Mouse (Mus musculus): ENCODE results near the gene Atp8b5. TPM values are rescaled to one million over a fixed set of nuclear protein-coding genes. Genes with fewer than 3 reads are reported as not detected.
A peak's percentile ranks its signal among the peaks of the same experiment; 100 is the strongest.

Gene Atp8b5
- polyA plus RNA-seq, 1 experiment from 2014 or later: 0.18 TPM

DNA sequence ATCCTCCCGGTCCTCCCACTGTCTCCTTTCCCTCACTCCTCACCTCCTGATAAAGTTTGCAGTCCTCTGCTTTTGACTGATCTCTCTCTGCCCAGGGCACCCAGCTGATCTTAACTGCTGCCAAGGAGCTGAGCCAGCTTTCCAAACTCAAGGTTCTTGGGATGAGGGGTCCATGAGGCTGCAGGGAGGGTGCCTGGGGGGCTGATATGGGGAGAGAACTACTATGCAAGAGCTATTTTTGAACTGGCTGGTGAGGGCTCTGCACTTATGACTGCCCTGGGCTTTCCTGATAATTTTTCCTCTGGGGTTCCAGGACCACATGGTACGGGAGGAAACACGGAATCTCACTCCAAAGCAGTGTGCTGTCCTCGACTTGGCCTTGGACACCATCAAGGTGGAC, 8.4 kb upstream of the Atp8b5 start:
- Histone ChIP-seq H3K9me3 (no peaks in the 10 kb centered on the region), H3K27ac (no peak overlapping the region), H3K27me3 (ENCODE audit: insufficient read depth, poor library complexity, severe bottlenecking) (no peaks in the 10 kb centered on the region), H3K4me3 (no peak overlapping the region), H3K4me1 (replicated peaks) (peaks cover 10% of the 10 kb centered on the region), H3K36me3 (peaks cover 54% of the 10 kb centered on the region)
- DNase-seq (ENCODE audit: low spot score): no peak
- WGBS: 89% methylated on average over 4 of the region's 4 CpGs

DNA sequence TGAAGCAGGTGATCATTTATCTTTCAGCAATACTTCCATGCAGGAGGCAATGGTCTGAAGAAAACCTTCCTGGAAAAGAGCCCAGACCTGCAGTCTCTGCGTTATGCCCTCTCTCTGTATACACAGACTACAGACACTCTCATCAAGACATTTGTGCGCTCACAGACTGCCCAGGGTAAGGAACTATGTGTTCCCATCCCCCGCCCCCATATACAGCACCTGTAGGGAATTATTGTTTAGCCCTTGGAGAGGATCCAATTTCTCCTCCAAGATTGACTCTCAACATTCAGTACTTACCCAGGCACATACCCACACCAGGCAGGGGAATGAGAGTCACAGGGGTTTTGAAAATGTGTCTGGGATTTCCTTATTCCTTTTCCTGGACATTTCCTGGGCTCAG, 7.5 kb upstream of the Atp8b5 start:
- H3K27ac ChIP-seq: no peak overlapping the region
- no peak for DNase-seq (ENCODE audit: low spot score)
- no peaks in the 10 kb centered on the region for H3K27me3 ChIP-seq (ENCODE audit: insufficient read depth, poor library complexity, severe bottlenecking)
- H3K4me1 ChIP-seq (replicated peaks): peaks cover 10% of the 10 kb centered on the region
- 80% methylated on average over 3 of the region's 3 CpGs for WGBS
- H3K4me3 ChIP-seq: no peak overlapping the region
- peaks cover 53% of the 10 kb centered on the region for H3K36me3 ChIP-seq
- H3K9me3 ChIP-seq: no peaks in the 10 kb centered on the region

DNA sequence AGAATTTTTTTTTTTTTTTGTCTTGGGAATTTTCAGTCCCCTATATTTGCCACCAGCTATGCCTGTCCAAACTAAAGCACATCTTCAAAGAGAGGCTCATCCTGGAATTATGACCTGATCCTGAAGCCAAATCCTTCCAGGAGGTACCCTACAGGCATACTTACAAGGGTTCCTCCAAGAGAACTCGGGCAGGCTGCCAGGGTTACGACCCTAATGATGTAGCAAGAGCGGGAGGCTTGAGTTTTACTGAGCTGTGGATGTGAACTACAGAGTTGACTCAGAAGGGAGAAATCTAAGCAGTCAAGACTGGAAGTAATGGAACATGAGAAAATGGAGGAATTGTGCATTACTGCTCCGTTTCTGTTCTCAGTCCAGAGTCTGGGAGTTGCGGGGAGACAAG, 6.9 kb upstream of the Atp8b5 start:
- H3K27ac ChIP-seq: no peak overlapping the region
- H3K4me3 ChIP-seq: no peak overlapping the region
- no peak for DNase-seq (ENCODE audit: low spot score)
- H3K9me3 ChIP-seq: no peaks in the 10 kb centered on the region
- peaks cover 10% of the 10 kb centered on the region for H3K4me1 ChIP-seq (replicated peaks)
- 81% methylated on average over 5 of the region's 5 CpGs for WGBS
- H3K27me3 ChIP-seq (ENCODE audit: insufficient read depth, poor library complexity, severe bottlenecking): no peaks in the 10 kb centered on the region
- H3K36me3 ChIP-seq: peaks cover 53% of the 10 kb centered on the region

DNA sequence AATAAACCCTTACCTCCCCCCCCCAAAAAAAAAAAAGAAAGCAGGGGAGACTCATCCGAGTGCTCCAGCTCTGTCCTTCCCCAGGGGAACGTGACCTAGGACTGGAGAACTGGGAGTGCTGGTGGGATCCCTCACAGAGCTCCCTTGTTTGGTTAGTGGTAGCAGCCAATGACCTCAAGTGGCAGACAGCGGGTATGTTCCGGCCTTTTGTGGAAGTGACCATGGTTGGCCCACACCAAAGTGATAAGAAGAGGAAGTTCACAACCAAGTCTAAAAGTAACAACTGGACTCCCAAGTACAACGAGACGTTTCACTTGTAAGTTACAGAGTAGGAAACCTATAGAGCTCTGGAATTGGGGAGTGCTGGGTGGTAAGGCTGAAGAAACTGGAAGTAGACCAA, 4.1 kb upstream of the Atp8b5 start:
- no peak overlapping the region for H3K27ac ChIP-seq
- H3K4me3 ChIP-seq: no peak overlapping the region
- H3K36me3 ChIP-seq: peaks cover 31% of the 10 kb centered on the region
- no peak for DNase-seq (ENCODE audit: low spot score)
- H3K27me3 ChIP-seq (ENCODE audit: insufficient read depth, poor library complexity, severe bottlenecking): no peaks in the 10 kb centered on the region
- H3K4me1 ChIP-seq (replicated peaks): peaks cover 23% of the 10 kb centered on the region
- H3K9me3 ChIP-seq: no peaks in the 10 kb centered on the region
- WGBS: 89% methylated on average over 6 of the region's 6 CpGs

DNA sequence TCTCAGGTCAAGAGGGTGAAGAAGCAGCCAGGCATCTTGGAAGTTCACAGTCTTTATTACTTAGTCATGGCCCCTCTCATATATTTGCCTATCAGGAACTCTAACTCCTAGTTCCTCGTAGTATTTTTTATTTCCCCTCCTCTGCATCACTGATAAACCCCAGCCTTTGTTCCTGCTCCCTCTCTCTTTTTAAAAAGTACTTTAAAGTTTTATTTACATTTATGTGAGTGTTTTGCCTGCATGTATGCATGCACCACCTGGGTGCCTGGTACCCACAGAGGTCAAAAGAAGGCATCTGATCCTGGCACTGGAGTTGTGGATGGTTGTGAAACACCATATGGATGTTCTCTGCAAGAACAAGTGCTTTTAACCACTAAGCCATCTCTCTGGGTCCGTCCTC, 813 bp upstream of the Atp8b5 start:
- Histone ChIP-seq H3K4me1 (replicated peaks) (peaks cover 13% of the 10 kb centered on the region), H3K9me3 (no peaks in the 10 kb centered on the region), H3K27me3 (ENCODE audit: insufficient read depth, poor library complexity, severe bottlenecking) (no peaks in the 10 kb centered on the region), H3K36me3 (peaks cover 12% of the 10 kb centered on the region; the same call in 1 of the 2 replicates), H3K4me3 (no peak overlapping the region), H3K27ac (no peak overlapping the region)
- no peak for DNase-seq (ENCODE audit: low spot score)
- WGBS: 69% methylated on average over 2 of the region's 2 CpGs

DNA sequence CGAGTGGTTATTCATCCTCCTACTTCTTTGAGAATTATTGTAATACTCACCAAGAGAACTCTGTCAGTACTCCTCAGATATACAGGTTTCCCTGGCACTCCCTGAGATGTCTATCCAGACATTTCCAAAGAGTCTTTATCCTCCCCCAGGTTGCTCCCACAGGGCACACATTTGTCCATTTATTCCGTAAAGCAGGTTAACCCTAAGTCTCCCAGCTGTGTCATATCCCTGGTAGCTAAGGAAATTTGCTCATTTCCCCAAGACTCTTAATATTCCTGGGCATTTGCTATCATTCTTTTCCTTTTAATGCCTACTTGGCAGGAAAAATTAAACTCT, 332 bp downstream of the Atp8b5 start:
- peak overlapping the region; percentile 84; the same call in 1 of the 2 replicates for H3K27ac ChIP-seq
- no peak for DNase-seq (ENCODE audit: low spot score)
- WGBS: 22% methylated on average over 2 of the region's 2 CpGs
- peak overlapping the region; percentile 58 for H3K4me3 ChIP-seq
- peaks cover 8% of the 10 kb centered on the region; the same call in 1 of the 2 replicates for H3K36me3 ChIP-seq
- peaks cover 13% of the 10 kb centered on the region for H3K4me1 ChIP-seq (replicated peaks)
- no peaks in the 10 kb centered on the region for H3K9me3 ChIP-seq
- no peaks in the 10 kb centered on the region for H3K27me3 ChIP-seq (ENCODE audit: insufficient read depth, poor library complexity, severe bottlenecking)

DNA sequence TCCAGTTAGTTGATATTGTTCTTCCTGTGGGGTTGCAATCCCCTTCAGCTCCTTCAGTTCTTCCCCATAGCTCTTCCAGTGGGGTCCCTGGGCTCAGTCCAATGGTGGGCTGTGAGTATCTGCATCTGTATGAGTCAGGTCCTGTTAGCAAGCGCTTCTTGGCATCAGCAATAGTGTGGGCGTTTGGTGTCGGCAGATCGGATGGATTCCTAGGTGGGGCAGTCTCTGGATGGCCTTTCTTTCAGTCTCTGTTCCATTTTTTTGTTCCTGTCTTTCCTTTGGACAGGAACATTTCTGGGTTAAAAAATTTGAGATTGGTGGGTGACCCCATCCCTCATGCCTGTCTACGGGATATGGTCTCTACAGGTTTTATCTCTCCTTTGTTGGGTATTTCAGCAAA, 18.5 kb downstream of the Atp8b5 start:
- H3K4me1 ChIP-seq (replicated peaks): no peaks in the 10 kb centered on the region
- no peaks in the 10 kb centered on the region for H3K9me3 ChIP-seq
- 92% methylated on average over 5 of the region's 5 CpGs for WGBS
- DNase-seq (ENCODE audit: low spot score): no peak
- no peak overlapping the region for H3K4me3 ChIP-seq
- H3K36me3 ChIP-seq: no peaks in the 10 kb centered on the region
- H3K27ac ChIP-seq: no peak overlapping the region
- H3K27me3 ChIP-seq (ENCODE audit: insufficient read depth, poor library complexity, severe bottlenecking): no peaks in the 10 kb centered on the region

DNA sequence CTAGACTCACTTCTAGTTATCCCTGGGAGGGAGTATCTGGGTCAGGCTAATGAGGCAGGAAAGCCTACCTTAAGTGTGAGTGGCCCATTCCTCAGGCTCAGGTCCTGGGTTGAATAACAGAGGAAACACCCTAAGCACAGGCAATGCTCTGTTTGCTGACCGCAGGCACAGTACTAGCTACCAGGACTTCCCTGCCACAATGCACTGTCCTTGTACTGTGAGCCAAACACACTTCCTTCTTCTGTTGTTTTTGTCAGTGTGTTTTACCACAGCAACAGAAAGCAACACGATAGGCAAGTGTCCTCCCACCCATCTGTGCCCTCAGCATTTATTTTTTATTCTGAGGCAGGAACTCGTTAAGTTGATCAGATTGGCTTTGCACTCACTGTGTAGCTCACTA, 20.3 kb downstream of the Atp8b5 start:
- no peak for DNase-seq (ENCODE audit: low spot score)

DNA sequence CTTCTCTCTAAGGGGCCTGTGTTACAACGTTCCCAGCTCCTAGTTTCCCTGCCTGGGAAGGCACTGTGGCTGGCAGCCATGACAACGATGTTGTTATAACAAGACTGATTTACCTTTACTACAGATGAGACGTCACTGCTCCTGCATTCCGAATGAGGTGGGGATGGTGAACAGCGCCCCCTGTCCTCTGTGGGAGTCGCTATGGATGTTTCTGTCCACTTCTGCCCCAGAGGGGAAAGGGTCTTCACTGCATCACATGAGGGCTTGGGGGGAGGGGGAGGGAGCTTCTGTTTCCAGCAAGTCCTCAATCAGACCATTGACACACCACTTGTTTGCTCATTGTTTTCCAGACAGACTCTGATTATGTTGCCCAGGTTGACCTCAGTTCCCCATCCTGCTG, 27.0 kb downstream of the Atp8b5 start:
- Histone ChIP-seq H3K36me3 (no peaks in the 10 kb centered on the region), H3K4me3 (no peak overlapping the region), H3K4me1 (replicated peaks) (peaks cover 5% of the 10 kb centered on the region; the same call in 1 of the 2 replicates), H3K27me3 (ENCODE audit: insufficient read depth, poor library complexity, severe bottlenecking) (no peaks in the 10 kb centered on the region), H3K9me3 (no peaks in the 10 kb centered on the region), H3K27ac (peak overlapping the region; percentile 23; the same call in 1 of the 2 replicates)
- WGBS: 31% methylated on average over 6 of the region's 6 CpGs
- DNase-seq (ENCODE audit: low spot score): peak; percentile 27

More for the DNA sequence above, 20.3 kb downstream of the Atp8b5 start:
- H3K4me3 ChIP-seq: no peak overlapping the region
- H3K9me3 ChIP-seq: no peaks in the 10 kb centered on the region
- no peaks in the 10 kb centered on the region for H3K4me1 ChIP-seq (replicated peaks)
- no peaks in the 10 kb centered on the region for H3K36me3 ChIP-seq
- H3K27me3 ChIP-seq (ENCODE audit: insufficient read depth, poor library complexity, severe bottlenecking): no peaks in the 10 kb centered on the region
- H3K27ac ChIP-seq: no peak overlapping the region
- WGBS: 85% methylated on average over 3 of the region's 3 CpGs

DNA sequence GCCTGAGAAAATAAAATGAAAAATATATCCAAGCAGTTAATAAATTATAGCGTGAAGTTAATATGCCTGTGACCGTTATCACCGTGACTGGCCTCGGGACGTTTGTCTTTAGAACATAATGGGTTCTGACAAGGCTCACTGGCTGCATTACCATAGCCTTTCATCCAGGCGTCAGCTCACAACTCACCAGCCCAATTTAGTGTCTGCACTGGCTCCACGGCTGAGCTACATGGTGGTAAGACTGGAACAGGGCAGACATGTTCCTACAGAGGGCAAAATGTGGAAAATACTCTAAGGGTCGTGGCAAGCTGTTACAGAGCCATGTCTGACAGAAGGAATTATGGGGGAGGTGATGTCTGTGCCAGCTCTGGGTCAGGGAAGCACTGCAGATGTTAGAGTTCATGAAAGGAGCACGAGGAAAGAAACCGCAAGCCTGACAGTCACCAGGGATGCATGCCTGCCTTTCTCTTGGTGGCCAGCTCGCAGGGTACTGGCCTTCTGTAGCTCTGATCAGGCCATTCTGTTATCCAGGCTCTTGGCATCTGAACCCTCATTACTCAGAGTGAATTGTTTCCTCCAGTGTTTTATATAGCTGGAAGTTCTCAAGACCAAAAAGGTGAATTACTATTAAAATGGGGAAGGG, 42.9 kb downstream of the Atp8b5 start:
- no peaks in the 10 kb centered on the region for H3K36me3 ChIP-seq
- H3K27ac ChIP-seq: peak overlapping the region; percentile 83
- 32% methylated on average over 11 of the region's 11 CpGs for WGBS
- no peaks in the 10 kb centered on the region for H3K9me3 ChIP-seq
- H3K4me3 ChIP-seq: no peak overlapping the region
- peak; percentile 49 for DNase-seq (ENCODE audit: low spot score)
- no peaks in the 10 kb centered on the region for H3K27me3 ChIP-seq (ENCODE audit: insufficient read depth, poor library complexity, severe bottlenecking)
- peaks cover 17% of the 10 kb centered on the region for H3K4me1 ChIP-seq (replicated peaks)

DNA sequence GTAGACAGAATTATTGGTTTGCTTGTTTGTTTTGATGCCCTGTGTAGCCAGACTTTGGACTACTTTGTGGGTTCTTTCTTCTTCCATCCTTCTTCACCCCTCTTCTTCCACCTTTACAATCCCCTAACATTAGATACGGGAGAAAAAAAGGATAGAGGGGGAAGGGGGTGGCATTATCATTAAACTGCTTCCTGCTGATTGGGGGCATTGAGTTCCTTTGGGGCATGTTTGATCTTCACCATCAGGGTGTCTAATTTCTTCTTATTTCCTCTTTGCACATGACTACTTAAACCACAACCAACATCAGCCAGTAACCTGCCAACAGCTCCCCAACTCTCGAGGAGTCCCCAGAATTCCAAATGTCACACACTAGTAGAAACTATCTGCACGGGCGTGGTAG, 54.6 kb downstream of the Atp8b5 start:
- no peaks in the 10 kb centered on the region for H3K4me1 ChIP-seq (replicated peaks)
- H3K36me3 ChIP-seq: no peaks in the 10 kb centered on the region
- 84% methylated on average over 4 of the region's 4 CpGs for WGBS
- no peak overlapping the region for H3K27ac ChIP-seq
- no peaks in the 10 kb centered on the region for H3K9me3 ChIP-seq
- H3K4me3 ChIP-seq: no peak overlapping the region
- no peak for DNase-seq (ENCODE audit: low spot score)
- no peaks in the 10 kb centered on the region for H3K27me3 ChIP-seq (ENCODE audit: insufficient read depth, poor library complexity, severe bottlenecking)

DNA sequence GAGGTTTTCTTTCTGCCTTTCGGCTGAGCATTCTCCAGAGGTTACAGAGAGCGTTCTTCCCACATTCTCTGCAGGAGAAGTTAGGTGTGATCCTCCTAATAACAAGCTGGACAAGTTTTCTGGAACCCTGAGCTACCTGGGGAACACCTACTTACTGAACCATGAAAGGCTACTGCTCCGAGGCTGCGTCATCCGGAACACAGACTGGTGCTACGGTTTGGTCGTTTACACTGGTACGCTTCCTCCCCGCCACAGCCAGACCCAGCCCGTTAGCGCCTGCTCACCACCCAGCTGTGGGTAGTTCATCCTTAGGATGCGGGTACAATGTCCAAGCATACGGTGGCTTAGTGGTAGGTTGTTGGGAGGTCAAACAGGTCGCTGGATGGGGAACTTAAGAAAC, 55.4 kb downstream of the Atp8b5 start:
- Histone ChIP-seq H3K27me3 (ENCODE audit: insufficient read depth, poor library complexity, severe bottlenecking) (no peaks in the 10 kb centered on the region), H3K9me3 (no peaks in the 10 kb centered on the region), H3K27ac (no peak overlapping the region), H3K4me1 (replicated peaks) (no peaks in the 10 kb centered on the region), H3K4me3 (no peak overlapping the region), H3K36me3 (no peaks in the 10 kb centered on the region)
- no peak for DNase-seq (ENCODE audit: low spot score)
- 88% methylated on average over 14 of the region's 14 CpGs for WGBS

DNA sequence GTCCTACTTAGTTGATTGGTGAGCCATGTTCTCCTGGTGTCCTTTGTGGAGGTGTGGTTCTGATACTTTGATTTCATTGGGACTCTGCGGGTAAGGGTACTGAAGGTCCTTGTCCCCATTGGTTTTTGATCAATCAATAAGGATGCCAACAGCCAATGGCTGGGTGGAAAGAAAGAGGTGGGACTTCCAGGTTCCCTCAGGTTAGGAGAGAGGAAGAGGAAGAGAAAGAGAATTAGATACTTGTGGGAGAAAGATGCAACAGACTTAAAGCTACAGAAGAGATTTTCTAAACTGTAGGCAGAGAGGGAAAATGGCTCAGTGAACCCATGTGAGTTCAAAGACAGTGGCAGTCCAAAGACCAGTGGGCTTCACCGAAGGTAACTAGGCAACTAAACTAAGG, 60.2 kb downstream of the Atp8b5 start:
- 94% methylated on average over 2 of the region's 2 CpGs for WGBS
- no peaks in the 10 kb centered on the region for H3K9me3 ChIP-seq
- H3K36me3 ChIP-seq: no peaks in the 10 kb centered on the region
- H3K4me3 ChIP-seq: no peak overlapping the region
- H3K4me1 ChIP-seq (replicated peaks): no peaks in the 10 kb centered on the region
- no peaks in the 10 kb centered on the region for H3K27me3 ChIP-seq (ENCODE audit: insufficient read depth, poor library complexity, severe bottlenecking)
- DNase-seq (ENCODE audit: low spot score): no peak
- H3K27ac ChIP-seq: no peak overlapping the region

DNA sequence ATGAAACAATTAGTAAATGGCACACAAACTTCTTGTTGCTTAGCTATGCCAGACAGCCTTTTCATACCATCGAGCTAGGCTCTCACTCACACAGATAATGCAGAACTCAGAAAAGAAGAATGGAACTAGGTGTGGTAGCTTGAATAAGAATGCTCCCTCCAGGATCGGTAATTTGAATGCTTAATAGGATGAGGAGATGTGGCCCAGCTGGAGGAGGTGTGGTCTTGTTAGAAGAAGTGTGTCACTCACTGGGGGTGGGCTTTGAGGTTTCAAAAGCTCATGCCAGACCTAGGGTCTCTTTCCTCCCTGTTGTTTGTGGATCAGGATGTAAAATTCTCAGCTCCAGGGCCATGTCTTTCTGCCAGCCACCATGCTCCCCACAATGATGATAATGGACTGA, 67.8 kb downstream of the Atp8b5 start:
- no peak overlapping the region for H3K27ac ChIP-seq
- H3K36me3 ChIP-seq: no peaks in the 10 kb centered on the region
- no peaks in the 10 kb centered on the region for H3K27me3 ChIP-seq (ENCODE audit: insufficient read depth, poor library complexity, severe bottlenecking)
- DNase-seq (ENCODE audit: low spot score): no peak
- WGBS: 58% methylated on average over 2 of the region's 2 CpGs
- H3K4me1 ChIP-seq (replicated peaks): no peaks in the 10 kb centered on the region
- no peak overlapping the region for H3K4me3 ChIP-seq
- H3K9me3 ChIP-seq: peaks cover 12% of the 10 kb centered on the region
